Mouse (Mus musculus): ENCODE measurements at regions not wholly inside any gene's neighbourhood (a gene's known extent, or its start where the extent isn't known, plus 50 kb on each side); places are given as distances from the start of the nearest gene placed in this dataset.

DNA sequence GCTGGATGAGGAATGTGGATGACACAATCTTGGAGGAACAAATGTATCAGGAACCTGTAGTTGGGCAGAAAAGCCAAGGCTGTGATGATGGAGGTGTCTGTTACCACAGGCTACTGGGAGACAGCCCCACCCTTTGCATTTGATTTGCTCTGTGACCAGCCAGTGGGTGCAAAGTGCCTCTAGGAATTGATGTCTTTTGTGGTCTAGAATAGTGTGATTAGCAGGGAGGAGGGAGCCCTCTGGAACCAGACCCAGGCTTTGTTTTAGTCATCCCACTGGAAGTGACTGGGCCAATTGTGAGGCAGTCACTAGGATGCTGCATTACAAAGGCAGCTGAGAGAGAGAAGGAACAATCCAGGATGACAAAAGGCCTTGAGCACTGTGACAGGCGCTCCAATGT lies 527.4 kb upstream of the Zdhhc25 start:
- TF ChIP-seq POLR2A (IDR thresholded peaks at IDR 0.05; ENCODE audit: insufficient read depth, low read depth, low read length) (no peak), CTCF (IDR thresholded peaks at IDR 0.05) (no peak), EP300 (IDR thresholded peaks at IDR 0.05; ENCODE audit: insufficient read depth, low read depth, low read length) (no peak)

Measured in heart, adult 2 months (tissue).